Mouse (Mus musculus) right cerebral cortex, postnatal 14 days (tissue): ENCODE measurements at regions not wholly inside any gene's neighbourhood (a gene's known extent, or its start where the extent isn't known, plus 50 kb on each side); places are given as distances from the start of the nearest gene placed in this dataset.

ENCODE experiments used
- DNase-seq: peaks from one replicate; pipeline ENCODE4 v3.0.0; 2022

DNA sequence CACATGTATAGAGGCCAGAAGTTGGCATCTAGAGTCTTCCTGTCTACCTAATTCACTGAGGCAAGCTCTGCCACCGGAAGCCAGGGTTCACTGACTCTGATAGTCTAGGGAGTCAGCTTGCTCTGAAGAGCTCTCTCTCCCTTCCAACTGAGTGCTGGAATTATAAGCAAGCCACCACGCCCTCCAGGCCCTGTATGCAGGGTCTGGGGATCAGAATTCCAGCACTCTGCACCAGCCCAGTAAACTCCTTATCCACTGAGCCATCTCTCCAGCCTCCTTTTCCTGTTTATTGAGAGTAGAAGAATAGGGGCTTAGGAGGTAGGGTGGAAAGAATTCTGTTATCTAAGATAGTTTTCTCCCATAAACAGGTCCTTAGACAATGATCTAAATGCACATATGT lies 215.3 kb downstream of the Mreg start:
- no peak for DNase-seq

GRCm38 (mm10) chr1:71996234-71996619 lies 215.9 kb downstream of the Mreg start:
- no peak for DNase-seq

- no peak for DNase-seq
Observed at GRCm38 (mm10) chr1:71995573-71996233, 216.4 kb downstream of the Mreg start.

GRCm38 (mm10) chr1:71990936-71991335 lies 221.2 kb downstream of the Mreg start:
- DNase-seq = no peak

GRCm38 (mm10) chr1:71988086-71988485 lies 224.0 kb downstream of the Mreg start:
- no peak for DNase-seq

DNA sequence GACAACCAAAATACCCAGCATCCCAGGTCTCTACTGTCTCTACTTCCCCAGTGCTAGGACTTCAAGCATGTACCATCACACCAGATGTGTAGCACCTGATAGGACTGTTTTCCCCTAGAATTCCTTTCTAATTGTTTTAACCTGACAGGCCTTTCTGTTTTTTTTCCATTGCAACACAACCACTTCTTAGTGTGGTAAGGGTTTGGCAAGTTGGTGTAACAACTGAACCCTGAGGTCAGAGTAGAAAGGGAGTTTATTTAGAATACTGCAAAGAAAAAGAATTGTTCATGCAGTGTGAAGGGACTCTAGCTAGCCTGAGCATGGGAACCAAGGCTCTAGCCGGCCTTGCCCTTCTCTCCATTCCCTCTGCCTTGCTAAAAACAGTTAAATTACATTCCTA lies 226.1 kb downstream of the Mreg start:
- no peak for DNase-seq

GRCm38 (mm10) chr1:71983786-71984185 lies 228.3 kb downstream of the Mreg start:
- DNase-seq = no peak

- no peak for DNase-seq
Observed at GRCm38 (mm10) chr1:71982423-71983262, 229.5 kb downstream of the Mreg start.

- DNase-seq = no peak
Observed at GRCm38 (mm10) chr1:71980624-71981023, 231.5 kb downstream of the Mreg start.

DNA sequence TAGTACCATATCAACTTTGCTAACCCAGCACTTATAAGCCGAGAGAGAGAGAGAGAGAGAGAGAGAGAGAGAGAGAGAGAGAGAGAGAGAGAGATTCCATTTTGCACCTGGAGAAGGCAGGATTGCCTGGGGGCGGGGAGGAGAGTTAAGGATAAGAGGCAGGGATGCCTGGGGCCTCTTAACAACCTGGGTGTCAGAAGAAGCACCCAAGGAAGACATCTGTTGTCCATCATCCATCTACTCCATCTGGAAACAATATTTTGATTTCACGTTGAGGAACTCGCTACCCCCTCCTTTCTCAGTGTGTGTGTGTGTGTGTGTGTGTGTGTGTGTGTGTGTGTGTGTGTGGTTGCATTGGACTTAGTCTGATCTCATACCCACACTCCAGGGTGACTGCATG lies 232.8 kb downstream of the Mreg start:
- no peak for DNase-seq

DNA sequence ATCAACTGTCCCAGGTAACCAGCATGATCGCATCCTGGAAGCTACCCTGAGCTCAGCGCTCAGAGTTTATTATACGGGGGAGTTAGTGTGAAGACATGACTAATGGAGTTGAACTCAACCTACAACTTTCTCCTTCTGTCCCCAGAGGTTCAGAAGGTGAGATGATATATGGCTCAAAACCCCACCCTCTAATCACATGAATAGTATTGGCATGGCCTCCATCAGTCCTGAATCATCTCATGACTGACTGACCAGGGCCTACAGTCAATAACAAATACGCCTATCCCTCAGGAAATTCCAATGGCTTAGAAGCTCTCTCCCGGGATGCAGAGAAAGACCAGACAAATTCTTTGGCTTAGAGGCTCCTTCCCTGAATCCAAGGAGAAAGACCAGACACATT lies 234.7 kb downstream of the Mreg start:
- DNase-seq = no peak

GRCm38 (mm10) chr1:71974715-71975114 lies 237.4 kb downstream of the Mreg start:
- no peak for DNase-seq

DNA sequence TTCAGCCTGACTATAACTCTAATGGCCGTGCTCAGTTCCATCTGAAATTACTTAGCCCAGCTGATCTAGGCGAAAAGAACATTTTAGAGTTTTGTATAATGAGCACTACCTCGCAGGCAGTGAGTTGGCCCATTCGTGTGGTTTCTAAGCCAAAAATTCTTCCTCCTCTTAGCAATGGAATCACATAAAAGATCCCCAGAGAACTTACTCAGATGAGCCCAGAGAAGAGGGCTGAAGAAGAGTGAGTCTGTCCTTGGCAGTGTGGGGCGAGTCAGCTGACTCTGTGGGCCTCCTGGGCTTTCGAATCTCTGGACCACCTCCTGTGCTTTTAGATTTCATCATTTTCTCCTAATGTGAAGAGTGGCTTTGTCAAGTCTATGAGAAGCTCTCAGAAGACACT lies 240.2 kb downstream of the Mreg start:
- no peak for DNase-seq

DNA sequence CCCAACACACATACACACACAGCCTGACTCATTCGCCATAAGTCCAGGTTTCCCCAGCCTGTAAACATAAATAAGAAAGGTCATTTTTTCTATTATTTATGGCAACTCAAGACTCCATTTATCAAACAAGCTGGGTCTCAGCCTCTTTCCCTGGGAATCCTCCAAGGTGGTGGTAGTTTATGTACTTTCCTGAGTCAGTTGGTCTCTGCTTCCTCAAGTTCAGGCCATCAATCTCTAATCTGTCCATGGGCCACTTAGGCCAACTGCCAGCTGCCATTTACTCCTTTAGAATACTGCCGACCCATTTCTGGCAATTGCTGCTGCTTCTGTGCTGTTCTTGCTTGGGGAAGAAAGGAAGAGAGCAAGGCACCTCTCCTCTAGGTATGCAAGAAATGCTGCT lies 241.3 kb downstream of the Mreg start:
- no peak for DNase-seq

- no peak for DNase-seq
Observed at GRCm38 (mm10) chr1:71967574-71968104, 244.5 kb downstream of the Mreg start.

DNA sequence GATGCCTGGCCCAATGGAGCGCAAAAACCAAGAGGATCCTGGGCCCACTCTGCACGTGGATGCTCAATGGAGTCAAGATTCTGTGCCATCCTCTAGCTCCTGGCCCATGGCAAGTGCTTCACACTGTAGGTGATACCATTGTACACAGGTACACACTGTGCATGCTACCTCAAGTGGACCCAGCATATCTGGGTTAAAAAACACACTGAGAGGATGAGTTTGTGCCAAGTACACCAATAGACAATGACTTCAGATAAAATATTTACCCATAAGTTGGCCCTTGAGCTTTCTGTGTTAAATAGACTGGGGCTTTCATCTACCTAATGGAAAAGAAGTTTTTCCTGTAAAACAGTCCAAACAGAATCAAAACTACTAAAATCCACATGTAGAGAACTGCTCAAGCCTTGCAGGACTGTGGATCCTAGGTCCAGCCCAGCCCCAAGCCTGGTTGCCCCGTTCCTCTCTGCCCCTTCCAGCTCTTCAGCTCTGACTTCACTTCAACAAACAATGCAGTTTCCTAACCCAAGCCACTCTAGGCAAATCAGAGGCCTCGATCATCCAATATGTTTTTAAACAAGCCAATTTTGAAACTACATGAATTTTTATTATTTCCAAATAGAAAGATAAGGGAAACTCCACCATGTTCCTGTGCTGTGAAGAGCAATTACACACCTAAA lies 247.5 kb downstream of the Mreg start:
- no peak for DNase-seq

DNA sequence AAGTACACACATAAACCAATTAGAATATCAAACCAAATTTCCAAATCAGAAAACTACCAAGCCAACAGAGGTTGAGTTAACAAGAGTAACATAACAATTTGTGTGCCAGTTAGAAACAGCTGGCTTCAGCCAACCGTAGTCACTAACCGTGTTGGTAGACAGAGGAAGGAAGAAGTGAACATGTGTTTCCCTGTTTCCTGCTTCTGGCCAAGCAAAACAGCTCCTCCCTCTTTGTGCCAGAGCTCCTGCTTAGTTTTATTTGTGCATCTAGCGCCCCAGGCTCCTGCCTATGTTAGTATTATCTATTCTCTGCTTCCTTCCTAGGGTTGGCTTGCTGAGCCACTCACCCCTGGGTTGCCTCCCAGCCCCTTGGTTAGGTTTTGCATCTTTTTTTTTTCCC lies 255.2 kb downstream of the Mreg start:
- DNase-seq = no peak

GRCm38 (mm10) chr1:71955331-71955730 lies 256.8 kb downstream of the Mreg start:
- DNase-seq = no peak

DNA sequence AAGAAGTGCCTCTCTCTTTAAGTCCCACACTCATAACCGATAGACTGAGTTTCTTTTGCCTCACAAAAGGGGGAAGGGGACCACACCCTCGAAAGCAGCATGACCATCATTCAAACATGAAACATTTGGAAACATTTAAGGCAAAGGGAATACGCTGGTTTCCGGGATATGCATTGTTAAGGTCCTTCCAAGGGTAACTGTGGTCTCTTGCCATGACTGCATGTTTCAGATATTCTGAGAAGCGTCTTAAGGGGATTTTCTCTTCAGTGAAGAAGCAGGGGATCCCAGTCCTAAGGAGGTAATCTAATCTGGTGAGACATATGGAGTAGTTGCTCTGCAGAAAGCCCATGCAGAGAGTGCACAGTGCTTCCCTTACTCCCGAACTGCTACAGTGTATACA lies 258.8 kb downstream of the Mreg start:
- no peak for DNase-seq

- DNase-seq = no peak
Observed at GRCm38 (mm10) chr1:71949549-71949948, 262.6 kb downstream of the Mreg start.

- DNase-seq = no peak
Observed at GRCm38 (mm10) chr1:71948686-71949085, 263.4 kb downstream of the Mreg start.

GRCm38 (mm10) chr1:71947506-71947905 lies 264.6 kb downstream of the Mreg start:
- no peak for DNase-seq

- DNase-seq = no peak
Observed at GRCm38 (mm10) chr1:71946911-71947310, 265.2 kb downstream of the Mreg start.

GRCm38 (mm10) chr1:71945070-71945469 lies 267.0 kb downstream of the Mreg start:
- DNase-seq = peak; percentile 12
